Mouse (Mus musculus): Measurements from ENCODE around the gene Nudt3.

- no peak for TF ChIP-seq POLR2A (IDR thresholded peaks at IDR 0.05; ENCODE audit: borderline replicate concordance, low read depth, low read length)
- no peak for TF ChIP-seq CTCF (IDR thresholded peaks at IDR 0.05; ENCODE audit: low read depth, low read length)
Measured at GRCm38 (mm10) chr17:27642491-27643062, 19.3 kb upstream of the Nudt3 start.

Data from bone marrow macrophage, adult 2 months (primary cell).